Mouse (Mus musculus): ENCODE results near the gene Hjurp.

GRCm38 (mm10) chr1:88277098-88277817, at the start of gene Hjurp, which contains the start of gene Trpm8:
- TF ChIP-seq CTCF (IDR thresholded peaks at IDR 0.05; ENCODE audit: low read depth, low read length) = no peak
- no peak for TF ChIP-seq POLR2A (IDR thresholded peaks at IDR 0.05; ENCODE audit: extremely low read depth, insufficient read depth, low read length)

All from liver, adult 2 months (tissue).